Mouse (Mus musculus): ENCODE data around the gene Chrm4.

Chrm4 gene

GRCm38 (mm10) chr2:91960459-91960858, 33.4 kb downstream of the Chrm4 start:
- in situ Hi-C loops (cut with MboI; ENCODE audit: low sequenced_read_pairs) = no loop called here

GRCm38 (mm10) chr2:91961901-91962761, 35.1 kb downstream of the Chrm4 start:
- in situ Hi-C loops (cut with MboI; ENCODE audit: low sequenced_read_pairs) = no loop called here

- in situ Hi-C loops (cut with MboI; ENCODE audit: low sequenced_read_pairs) = no loop called here
Measured at GRCm38 (mm10) chr2:91962864-91963401, 35.9 kb downstream of the Chrm4 start.

GRCm38 (mm10) chr2:91963443-91963932, 36.4 kb downstream of the Chrm4 start:
- in situ Hi-C loops (cut with MboI; ENCODE audit: low sequenced_read_pairs) = no loop called here

- in situ Hi-C loops (cut with MboI; ENCODE audit: low sequenced_read_pairs) = no loop called here
Measured at GRCm38 (mm10) chr2:91964610-91965204, 37.7 kb downstream of the Chrm4 start.

GRCm38 (mm10) chr2:91965417-91965816, 38.4 kb downstream of the Chrm4 start:
- in situ Hi-C loops (cut with MboI; ENCODE audit: low sequenced_read_pairs) = no loop called here

- in situ Hi-C loops (cut with MboI; ENCODE audit: low sequenced_read_pairs) = no loop called here
Measured at GRCm38 (mm10) chr2:91966367-91966766, 39.3 kb downstream of the Chrm4 start.

GRCm38 (mm10) chr2:91967962-91968361, 40.9 kb downstream of the Chrm4 start:
- in situ Hi-C loops (cut with MboI; ENCODE audit: low sequenced_read_pairs) = no loop called here

GRCm38 (mm10) chr2:91971231-91972097, 44.4 kb downstream of the Chrm4 start:
- in situ Hi-C loops (cut with MboI; ENCODE audit: low sequenced_read_pairs) = no loop called here

GRCm38 (mm10) chr2:91972121-91972566, 45.1 kb downstream of the Chrm4 start:
- in situ Hi-C loops (cut with MboI; ENCODE audit: low sequenced_read_pairs) = no loop called here

GRCm38 (mm10) chr2:91973416-91974135, 46.5 kb downstream of the Chrm4 start:
- in situ Hi-C loops (cut with MboI; ENCODE audit: low sequenced_read_pairs) = no loop called here

GRCm38 (mm10) chr2:91975581-91976541, 48.8 kb downstream of the Chrm4 start, which contains the start of gene Dgkz:
TSS of gene Dgkz (minus strand) at chr2:91975864.
- in situ Hi-C loops (cut with MboI; ENCODE audit: low sequenced_read_pairs) = no loop called here

- in situ Hi-C loops (cut with MboI; ENCODE audit: low sequenced_read_pairs) = no loop called here
Measured at GRCm38 (mm10) chr2:91977960-91978359, 50.9 kb downstream of the Chrm4 start.

All from CH12F3 (cell line).